Mouse (Mus musculus) kidney, embryonic 14.5 days (tissue): ENCODE results near the gene Dsn1. TPM values are rescaled to one million over a fixed set of nuclear protein-coding genes. Genes with fewer than 3 reads are reported as not detected.

Experiments used
- ATAC-seq: fragments of 200-750 bp; cut with Nextera tagmentation; 2 replicates; pipeline ENCODE4 v1.8.0; 2017; ENCODE audit warnings: moderate number of reproducible peaks, mild to moderate bottlenecking, moderate TSS enrichment, moderate library complexity; ENCODE audit not compliant: low FRiP score, low TSS enrichment
- H3K27ac ChIP-seq: fragments of 300-500 bp; sonication (generic); 2 replicates; pipeline ENCODE4 v1.5.1; 2014; ENCODE audit warnings: low read depth, mild to moderate bottlenecking, low read length, moderate library complexity, mixed read lengths
- H3K27me3 ChIP-seq: fragments of 300-500 bp; sonication (generic); 2 replicates; pipeline ENCODE4 v1.6.1; 2014; ENCODE audit warnings: mild to moderate bottlenecking, low read length; ENCODE audit not compliant: control insufficient read depth, insufficient read depth
- H3K36me3 ChIP-seq: fragments of 300-500 bp; sonication (generic); 2 replicates; pipeline ENCODE4 v1.6.1; 2014; ENCODE audit warnings: low read length, mixed read lengths; ENCODE audit not compliant: control insufficient read depth, insufficient read depth
- H3K4me1 ChIP-seq: fragments of 300-500 bp; sonication (generic); 2 replicates; pipeline ENCODE4 v1.6.1; 2014; ENCODE audit warnings: low read length, mixed read lengths; ENCODE audit not compliant: control insufficient read depth, insufficient read depth
- H3K4me2 ChIP-seq: fragments of 300-500 bp; sonication (generic); replicated peaks from 2 replicates; pipeline ENCODE4 v1.6.1; 2014; ENCODE audit warnings: low read depth, mild to moderate bottlenecking, low read length
- H3K4me3 ChIP-seq: fragments of 300-500 bp; sonication (generic); 2 replicates; pipeline ENCODE4 v1.5.1; 2014; ENCODE audit warnings: mild to moderate bottlenecking, low read length
- H3K9ac ChIP-seq: fragments of 300-500 bp; sonication (generic); 2 replicates; pipeline ENCODE4 v1.6.1; 2014; ENCODE audit warnings: low read depth, mild to moderate bottlenecking, low read length, moderate library complexity
- H3K9me3 ChIP-seq: fragments of 300-500 bp; sonication (generic); 2 replicates; pipeline ENCODE4 v1.6.1; 2016; ENCODE audit warnings: low read length; ENCODE audit not compliant: control insufficient read depth
- WGBS: fragments of 180-500 bp; shearing (Covaris S2); extraction: QIAGEN DNeasy Blood & Tissue Kit; methylation state at CpG from one replicate; pipeline ENCODE4 v1.1.7; 2014; 5-methylcytosine and 5-hydroxymethylcytosine counted together
- polyA plus RNA-seq: library from polyadenylated mRNA; unstranded; fragments of >200 nt; fragmentation: Nextera tagmentation; extraction: Ambion mirVana; gene quantifications from 2 replicates; pipeline ENCODE4 v1.2.1, GENCODE M21; 2014

The Dsn1 gene
- polyA plus RNA-seq, 1 experiment from 2014 or later = 43.8 TPM

DNA sequence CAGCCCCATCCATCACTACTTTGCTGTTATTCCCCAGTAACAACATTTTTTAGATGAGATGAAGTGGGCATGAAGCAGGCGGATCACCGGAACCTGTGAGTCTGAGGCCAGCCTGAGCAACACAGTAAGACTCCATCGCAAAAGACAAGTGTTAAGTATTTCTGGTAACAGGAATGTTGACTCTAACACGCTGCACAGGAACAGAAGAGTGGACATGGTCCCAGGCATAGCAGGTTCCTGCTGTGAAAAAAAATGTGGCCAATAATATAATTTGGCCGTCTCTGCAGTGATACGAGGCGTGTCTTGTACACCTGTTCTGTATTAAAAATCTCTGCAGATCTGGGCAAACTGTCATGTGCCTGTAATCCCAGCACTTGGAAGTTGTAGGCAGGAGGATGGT lies 28.4 kb upstream of the Dsn1 start:
- no peak for ATAC-seq
- Histone ChIP-seq H3K4me2 (no peak overlapping the region), H3K36me3 (peaks cover 80% of the 10 kb centered on the region), H3K4me3 (no peak overlapping the region), H3K9ac (no peak overlapping the region), H3K27ac (no peak overlapping the region), H3K27me3 (no peaks in the 10 kb centered on the region), H3K4me1 (no peaks in the 10 kb centered on the region), H3K9me3 (no peaks in the 10 kb centered on the region)
- WGBS = 91% methylated on average over 7 of the region's 7 CpGs

DNA sequence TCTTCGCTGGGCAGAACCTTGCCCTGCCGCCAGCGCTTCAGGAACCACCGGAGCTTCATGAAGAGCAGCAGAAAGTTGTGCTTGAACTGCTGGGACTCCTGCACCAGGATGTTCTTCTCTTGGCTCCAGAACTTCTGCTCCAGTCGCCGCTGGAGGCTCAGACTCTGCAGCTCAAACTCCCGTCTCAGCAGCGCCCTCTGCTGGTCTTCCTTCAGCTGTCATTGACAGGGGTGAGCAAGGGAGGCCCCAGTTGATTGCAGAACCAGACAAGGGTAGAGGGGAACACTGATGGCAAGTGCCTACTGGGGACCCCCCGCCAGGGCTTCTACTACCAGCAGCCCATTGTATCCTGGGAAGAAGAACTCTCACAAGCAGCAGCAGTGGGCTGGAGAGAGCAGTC lies 23.9 kb upstream of the Dsn1 start:
- Histone ChIP-seq H3K27ac (no peak overlapping the region), H3K36me3 (peaks cover 85% of the 10 kb centered on the region), H3K27me3 (no peaks in the 10 kb centered on the region), H3K4me2 (no peak overlapping the region), H3K4me1 (no peaks in the 10 kb centered on the region), H3K4me3 (no peak overlapping the region), H3K9ac (no peak overlapping the region), H3K9me3 (peaks cover 4% of the 10 kb centered on the region; the same call in 1 of the 2 replicates)
- 48% methylated on average over 9 of the region's 9 CpGs for WGBS
- ATAC-seq = no peak

DNA sequence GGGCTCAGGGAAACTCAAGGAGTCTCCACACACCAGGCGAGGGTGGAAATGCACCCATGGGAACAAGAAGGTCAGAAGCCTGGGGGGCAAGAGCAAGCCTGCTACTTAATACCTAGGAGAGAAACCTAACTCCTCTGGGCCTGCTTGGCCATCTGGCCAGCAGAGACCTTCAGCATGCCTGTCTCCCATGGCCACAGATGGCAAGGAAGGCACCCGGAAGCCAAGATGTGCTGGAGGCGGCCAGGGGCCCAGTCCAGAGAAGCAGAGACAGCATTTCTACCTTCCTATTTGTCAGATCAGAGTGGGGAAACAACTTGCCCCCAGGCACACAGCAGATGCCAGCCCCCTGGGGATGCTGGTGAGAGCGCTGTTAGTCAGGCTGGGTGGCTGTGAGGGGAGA lies 21.3 kb upstream of the Dsn1 start:
- Histone ChIP-seq H3K9ac (no peak overlapping the region), H3K4me3 (no peak overlapping the region), H3K4me2 (no peak overlapping the region), H3K27me3 (no peaks in the 10 kb centered on the region), H3K36me3 (peaks cover 90% of the 10 kb centered on the region), H3K4me1 (no peaks in the 10 kb centered on the region), H3K9me3 (peaks cover 11% of the 10 kb centered on the region), H3K27ac (no peak overlapping the region)
- ATAC-seq = no peak
- WGBS = 93% methylated on average over 4 of the region's 4 CpGs

DNA sequence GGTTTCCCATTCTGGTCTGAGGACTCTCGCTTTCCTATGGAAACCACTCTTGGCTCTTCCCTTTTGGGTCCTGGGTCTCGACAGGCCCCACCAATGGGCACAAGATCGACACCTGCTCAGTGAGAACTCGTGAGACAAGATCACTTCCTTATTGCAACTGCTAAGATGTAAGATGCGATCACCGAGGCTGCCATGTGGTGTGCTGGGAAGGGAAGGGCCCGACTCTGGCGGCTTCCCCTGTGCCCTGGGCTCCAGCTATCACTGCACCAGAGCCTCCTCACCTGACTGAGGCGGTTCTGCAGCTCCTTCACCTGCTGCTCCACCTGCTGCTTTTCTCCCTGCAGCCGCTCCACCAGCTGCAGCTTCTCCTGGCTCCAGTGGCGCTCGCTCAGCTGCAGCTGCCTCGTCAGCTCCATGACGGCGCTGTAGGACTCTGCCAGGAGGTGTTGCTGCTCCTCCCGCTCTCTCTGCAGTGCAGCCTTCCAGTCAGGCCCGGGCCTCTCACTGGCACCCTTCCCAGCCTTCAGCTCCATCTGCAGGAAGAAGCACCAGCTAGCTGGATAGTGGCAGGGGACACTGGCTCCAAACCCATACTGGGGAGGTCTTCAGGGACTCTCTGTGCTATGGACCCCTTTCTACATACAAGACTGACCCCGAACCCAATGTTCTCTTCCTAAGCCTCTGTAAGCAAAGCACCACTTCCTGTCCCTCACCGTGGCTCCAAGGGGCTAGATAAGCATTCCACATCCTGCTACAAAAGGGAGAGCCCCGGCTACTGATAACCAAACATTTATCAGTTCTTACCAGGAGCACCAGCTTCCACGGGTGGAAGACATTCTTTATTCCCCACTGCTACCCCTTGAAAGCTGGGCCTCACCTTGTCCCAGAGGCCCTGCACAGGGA lies 20.4 kb upstream of the Dsn1 start:
- Histone ChIP-seq H3K36me3 (peaks cover 90% of the 10 kb centered on the region), H3K27me3 (no peaks in the 10 kb centered on the region), H3K9ac (no peak overlapping the region), H3K9me3 (peaks cover 11% of the 10 kb centered on the region), H3K27ac (no peak overlapping the region), H3K4me1 (no peaks in the 10 kb centered on the region), H3K4me3 (no peak overlapping the region), H3K4me2 (no peak overlapping the region)
- WGBS = 89% methylated on average over 21 of the region's 21 CpGs
- no peak for ATAC-seq

DNA sequence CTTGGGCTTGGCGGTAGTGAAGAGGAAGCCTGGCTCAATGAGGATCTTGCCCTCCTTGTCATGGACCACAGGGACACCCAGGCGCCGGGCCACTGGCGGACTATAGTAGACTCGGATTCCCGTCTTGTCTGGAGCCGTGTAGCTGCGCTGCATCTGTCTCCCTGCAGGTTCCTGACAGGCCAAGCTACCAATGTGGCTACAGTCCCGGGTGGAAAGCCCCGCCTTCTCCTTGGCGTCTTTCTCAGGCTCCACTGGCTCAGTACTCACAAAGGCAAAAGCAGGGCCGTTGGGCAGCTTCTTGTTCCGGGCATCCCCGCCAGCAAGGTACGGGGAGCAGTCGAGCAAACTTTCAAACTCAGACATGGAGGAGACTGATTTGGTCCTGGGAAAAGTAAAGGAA lies 14.2 kb upstream of the Dsn1 start:
- no peak overlapping the region for H3K4me2 ChIP-seq
- H3K4me1 ChIP-seq = no peaks in the 10 kb centered on the region
- no peaks in the 10 kb centered on the region for H3K27me3 ChIP-seq
- H3K9me3 ChIP-seq = peaks cover 7% of the 10 kb centered on the region
- WGBS = 92% methylated on average over 16 of the region's 16 CpGs
- peaks cover 96% of the 10 kb centered on the region for H3K36me3 ChIP-seq
- no peak overlapping the region for H3K9ac ChIP-seq
- H3K27ac ChIP-seq = no peak overlapping the region
- no peak overlapping the region for H3K4me3 ChIP-seq
- ATAC-seq = no peak

DNA sequence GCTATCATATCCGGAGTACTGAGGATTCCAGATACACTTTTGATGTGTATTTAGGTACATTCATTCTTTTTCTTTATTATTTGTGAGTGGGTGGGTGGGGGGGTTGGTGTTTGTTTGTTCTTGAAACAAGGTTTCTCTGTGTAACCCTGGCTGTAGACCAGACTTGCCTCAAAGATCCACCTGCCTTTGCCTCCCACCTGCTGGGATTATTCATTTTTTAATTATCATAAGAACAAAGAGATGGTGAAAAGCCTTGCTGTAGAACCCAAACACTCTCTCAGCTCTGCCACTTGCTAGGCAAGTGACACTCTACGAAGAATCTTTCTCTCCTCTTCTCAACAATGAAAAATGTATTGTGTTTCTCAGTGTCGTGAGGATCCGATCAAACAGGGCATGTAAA lies 12.3 kb upstream of the Dsn1 start:
- WGBS = 97% methylated on average over 4 of the region's 4 CpGs
- no peak overlapping the region for H3K4me3 ChIP-seq
- ATAC-seq = no peak
- H3K4me1 ChIP-seq = no peaks in the 10 kb centered on the region
- H3K36me3 ChIP-seq = peaks cover 93% of the 10 kb centered on the region
- H3K27ac ChIP-seq = no peak overlapping the region
- no peak overlapping the region for H3K9ac ChIP-seq
- no peak overlapping the region for H3K4me2 ChIP-seq
- H3K27me3 ChIP-seq = no peaks in the 10 kb centered on the region
- no peaks in the 10 kb centered on the region for H3K9me3 ChIP-seq

DNA sequence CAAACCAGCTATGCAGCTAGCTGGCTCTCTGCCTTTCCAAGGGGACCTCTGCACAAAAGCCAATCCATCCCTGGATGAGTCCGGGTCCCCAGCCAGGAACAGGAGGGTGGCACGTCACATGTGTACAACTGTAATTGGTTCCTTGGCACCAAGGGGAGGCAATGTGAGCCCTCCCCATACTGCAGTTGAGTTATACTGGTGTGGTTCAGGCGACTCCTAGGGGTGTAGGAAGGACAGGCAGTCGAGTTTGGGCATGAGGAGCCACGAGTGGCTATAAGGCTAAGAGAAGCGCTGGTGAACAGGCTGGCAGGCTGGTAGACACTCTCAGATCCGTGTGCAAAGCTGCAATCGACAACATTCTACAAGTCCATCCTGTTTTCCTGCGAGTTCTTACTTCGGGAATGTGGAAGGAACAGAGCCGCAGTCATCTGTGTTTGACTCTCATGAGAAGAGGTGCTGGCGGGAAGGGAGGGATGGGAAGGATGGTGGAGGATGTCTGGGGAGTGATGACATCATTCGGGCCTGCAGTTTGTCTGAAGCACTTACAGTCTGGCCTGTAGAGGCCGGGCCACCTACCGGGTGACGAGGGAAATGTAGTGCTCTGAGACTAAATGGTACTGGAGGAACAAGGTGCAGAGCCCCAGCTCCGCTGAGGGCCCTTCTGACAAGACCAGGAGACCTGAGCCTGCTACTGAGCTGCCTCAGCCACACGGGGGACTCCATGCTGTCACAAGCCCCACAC lies 9.7 kb upstream of the Dsn1 start:
- H3K27me3 ChIP-seq = no peaks in the 10 kb centered on the region
- no peaks in the 10 kb centered on the region for H3K4me1 ChIP-seq
- H3K27ac ChIP-seq = no peak overlapping the region
- H3K4me2 ChIP-seq = no peak overlapping the region
- no peak overlapping the region for H3K9ac ChIP-seq
- no peaks in the 10 kb centered on the region for H3K9me3 ChIP-seq
- peaks cover 68% of the 10 kb centered on the region for H3K36me3 ChIP-seq
- ATAC-seq = no peak; the same call in 1 of the 2 replicates
- no peak overlapping the region for H3K4me3 ChIP-seq
- WGBS = 84% methylated on average over 18 of the region's 18 CpGs

DNA sequence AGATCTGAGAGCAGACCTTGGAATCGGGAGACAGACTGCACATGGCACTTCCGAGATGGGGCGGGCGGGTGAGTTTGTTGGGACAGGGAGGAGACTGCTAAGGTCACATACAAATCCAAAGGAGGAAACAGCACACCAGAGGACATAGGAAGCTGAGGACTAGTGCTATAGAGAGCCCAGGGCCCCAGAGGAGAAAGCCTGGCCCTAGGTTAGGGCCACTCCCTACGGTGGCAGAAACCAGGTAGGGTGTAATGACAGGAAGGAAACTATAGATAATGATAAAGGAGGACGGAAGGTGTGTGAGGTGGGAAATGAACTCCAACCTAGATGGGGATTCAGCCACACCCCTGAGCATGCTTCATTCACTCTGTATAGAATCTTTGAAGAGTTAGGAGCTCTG lies 5.4 kb upstream of the Dsn1 start:
- Histone ChIP-seq H3K4me2 (no peak overlapping the region), H3K9me3 (no peaks in the 10 kb centered on the region), H3K27ac (no peak overlapping the region), H3K36me3 (peaks cover 27% of the 10 kb centered on the region), H3K9ac (no peak overlapping the region), H3K4me3 (no peak overlapping the region), H3K27me3 (no peaks in the 10 kb centered on the region), H3K4me1 (peaks cover 7% of the 10 kb centered on the region; the same call in 1 of the 2 replicates)
- 84% methylated on average over 6 of the region's 6 CpGs for WGBS
- no peak for ATAC-seq
